Mouse (Mus musculus) forebrain, embryonic 15.5 days (tissue): ENCODE results near the gene Gm11027. TPM values are rescaled to one million over a fixed set of nuclear protein-coding genes. Genes with fewer than 3 reads are reported as not detected.

ENCODE experiments used
- ATAC-seq: fragments of 200-750 bp; cut with Nextera tagmentation; replicated peaks from 2 replicates; pipeline ENCODE4 v1.8.0; 2017; ENCODE audit warnings: mild to moderate bottlenecking, moderate TSS enrichment, moderate library complexity
- H3K27ac ChIP-seq: fragments of 300-500 bp; sonication (generic); replicated peaks from 2 replicates; pipeline ENCODE4 v1.5.1; 2015; ENCODE audit warnings: mild to moderate bottlenecking, inconsistent platforms
- H3K27me3 ChIP-seq: fragments of 300-500 bp; sonication (generic); 2 replicates; pipeline ENCODE4 v1.6.1; 2015; ENCODE audit warnings: inconsistent platforms
- H3K36me3 ChIP-seq: fragments of 300-500 bp; sonication (generic); 2 replicates; pipeline ENCODE4 v1.6.1; 2015; ENCODE audit warnings: mild to moderate bottlenecking, inconsistent platforms
- H3K4me1 ChIP-seq: fragments of 300-500 bp; sonication (generic); 2 replicates; pipeline ENCODE4 v1.6.1; 2015; ENCODE audit warnings: inconsistent platforms
- H3K4me2 ChIP-seq: fragments of 300-500 bp; sonication (generic); replicated peaks from 2 replicates; pipeline ENCODE4 v1.6.1; 2015; ENCODE audit warnings: mild to moderate bottlenecking, inconsistent platforms
- H3K4me3 ChIP-seq: fragments of 300-500 bp; sonication (generic); 2 replicates; pipeline ENCODE4 v1.5.1; 2015; ENCODE audit warnings: mild to moderate bottlenecking, inconsistent platforms
- H3K9ac ChIP-seq: fragments of 300-500 bp; sonication (generic); replicated peaks from 2 replicates; pipeline ENCODE4 v1.6.1; 2015; ENCODE audit warnings: mild to moderate bottlenecking, inconsistent platforms
- H3K9me3 ChIP-seq: fragments of 300-500 bp; sonication (generic); 2 replicates; pipeline ENCODE4 v1.6.1; 2016; ENCODE audit warnings: inconsistent platforms
- WGBS: fragments of 180-500 bp; shearing (Covaris S2); methylation state at CpG from one replicate; pipeline ENCODE4 v1.1.7; 2015; ENCODE audit warnings: mixed read lengths; 5-methylcytosine and 5-hydroxymethylcytosine counted together
- microRNA-seq: library from miRNA; unstranded; fragments of <30 nt; microRNA quantifications from one replicate; pipeline ENCODE4, GENCODE M21; 2016
- polyA plus RNA-seq: library from polyadenylated mRNA; unstranded; fragments of >200 nt; fragmentation: Nextera tagmentation; extraction: Ambion mirVana; gene quantifications from 2 replicates; pipeline ENCODE4 v1.2.1, GENCODE M21; 2015

Gene Gm11027
- polyA plus RNA-seq, 1 experiment from 2014 or later: not detected

DNA sequence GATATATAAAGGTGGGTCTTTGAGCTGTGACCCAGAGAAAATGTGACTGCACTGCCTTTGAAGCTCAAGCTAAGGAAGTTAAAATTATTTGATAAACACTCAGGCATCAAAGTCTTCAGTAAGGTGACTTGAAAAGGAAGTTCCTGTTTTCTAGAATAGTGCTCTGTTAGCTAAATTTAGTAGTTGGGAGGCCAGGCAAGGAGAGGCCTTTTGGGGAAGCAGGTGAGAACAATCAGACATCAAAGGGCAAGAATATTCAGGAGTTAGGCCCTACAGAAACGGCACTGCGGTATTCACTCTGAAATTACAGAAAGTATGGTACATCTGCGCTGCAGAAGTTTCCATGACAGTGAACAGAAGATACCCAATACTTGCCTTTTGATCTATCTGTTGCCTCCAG, 40.3 kb downstream of the Gm11027 start:
- Histone ChIP-seq H3K4me1 (0 out of 2 replicates have a peak, but pooled peaks cover 3% of the 10 kb centered on the region), H3K9me3 (no peaks in the 10 kb centered on the region), H3K27me3 (no peaks in the 10 kb centered on the region), H3K4me2 (no peak overlapping the region), H3K36me3 (no peaks in the 10 kb centered on the region), H3K27ac (no peak overlapping the region), H3K9ac (no peak overlapping the region), H3K4me3 (no peak overlapping the region)
- ATAC-seq: no peak
- WGBS: 92% methylated on average over 3 of the region's 3 CpGs

GRCm38 (mm10) chr12:116317818-116318217, 42.6 kb downstream of the Gm11027 start:
- no peak overlapping the region for H3K27ac ChIP-seq
- no peak for ATAC-seq
- WGBS: 80% methylated on average over 1 of the region's 1 CpGs
- H3K36me3 ChIP-seq: 0 out of 2 replicates have a peak, but pooled peaks cover 5% of the 10 kb centered on the region
- no peaks in the 10 kb centered on the region for H3K4me1 ChIP-seq
- no peaks in the 10 kb centered on the region for H3K9me3 ChIP-seq
- H3K9ac ChIP-seq: no peak overlapping the region
- no peak overlapping the region for H3K4me3 ChIP-seq
- no peak overlapping the region for H3K4me2 ChIP-seq
- H3K27me3 ChIP-seq: no peaks in the 10 kb centered on the region

Small RNA genes within 50 kb of the gene (microRNA-seq; reads per million reads assigned to microRNA genes)
- not detected for gene Gm23190

Other genes with a start within 250 kb of the Gm11027 start
- 64.1 and 69.5 TPM in 2 replicates for gene Zfp386, start 227.7 kb upstream of the Gm11027 start, polyA plus RNA-seq
- gene Vipr2, start 197.7 kb upstream of the Gm11027 start, polyA plus RNA-seq: 0.43 and 0.60 TPM in 2 replicates
- gene Wdr60, start 12.4 kb upstream of the Gm11027 start, polyA plus RNA-seq: 18.0 and 21.1 TPM in 2 replicates
- gene Esyt2, start 5.8 kb downstream of the Gm11027 start, polyA plus RNA-seq: 12.6 and 13.0 TPM in 2 replicates
- 19.1 and 21.2 TPM in 2 replicates for gene Ncapg2, start 130.0 kb downstream of the Gm11027 start, polyA plus RNA-seq
- gene Ptprn2, start 210.3 kb downstream of the Gm11027 start, polyA plus RNA-seq: 10.4 and 10.8 TPM in 2 replicates